Mouse (Mus musculus): ENCODE measurements around the gene Pcolce. TPM values are rescaled to one million over a fixed set of nuclear protein-coding genes. Genes with fewer than 3 reads are reported as not detected.
A peak's percentile ranks its signal among the peaks of the same experiment; 100 is the strongest.

The Pcolce gene
- polyA plus RNA-seq, 1 experiment from 2014 or later = 49.2 TPM

- H3K4me2 ChIP-seq = peak overlapping the region; percentile 95
- H3K4me3 ChIP-seq (ENCODE audit: low read depth, low read length) = peak overlapping the region; percentile 58
- peaks cover 3% of the 10 kb centered on the region; the same call in 1 of the 2 replicates for H3K36me3 ChIP-seq (ENCODE audit: control insufficient read depth, insufficient read depth, low read length)
- DNase-seq (ENCODE audit: low spot score) (peak; percentile 72), ATAC-seq (replicated peaks; ENCODE audit: low FRiP score) (peak; percentile 94)
- H3K4me1 ChIP-seq (replicated peaks; ENCODE audit: control insufficient read depth, insufficient read depth, low read length) = peaks cover 32% of the 10 kb centered on the region
- H3K27ac ChIP-seq (ENCODE audit: low read depth, low read length) = peak overlapping the region; percentile 91
- 31% methylated on average over 17 of the region's 17 CpGs for WGBS
- H3K9me3 ChIP-seq (ENCODE audit: control insufficient read depth, low read length) = no peaks in the 10 kb centered on the region
- H3K9ac ChIP-seq (ENCODE audit: low read depth, low read length) = peak overlapping the region; percentile 71
- no peaks in the 10 kb centered on the region for H3K27me3 ChIP-seq (replicated peaks; ENCODE audit: control insufficient read depth, insufficient read depth, low read length)
Measured at GRCm38 (mm10) chr5:137570691-137571586, 42.6 kb downstream of the Pcolce start.

GRCm38 (mm10) chr5:137570181-137570580 is 43.4 kb downstream of the Pcolce start:
- H3K4me1 ChIP-seq (replicated peaks; ENCODE audit: control insufficient read depth, insufficient read depth, low read length) = peaks cover 32% of the 10 kb centered on the region
- peak overlapping the region; percentile 91 for H3K27ac ChIP-seq (ENCODE audit: low read depth, low read length)
- peak overlapping the region; percentile 67 for H3K9ac ChIP-seq (ENCODE audit: low read depth, low read length)
- peak overlapping the region; percentile 95 for H3K4me2 ChIP-seq
- peak overlapping the region; percentile 58 for H3K4me3 ChIP-seq (ENCODE audit: low read depth, low read length)
- 25% methylated on average over 7 of the region's 7 CpGs for WGBS
- peak; percentile 49 for DNase-seq (ENCODE audit: low spot score)
- H3K36me3 ChIP-seq (ENCODE audit: control insufficient read depth, insufficient read depth, low read length) = peaks cover 3% of the 10 kb centered on the region; the same call in 1 of the 2 replicates
- ATAC-seq (replicated peaks; ENCODE audit: low FRiP score) = no peak
- no peaks in the 10 kb centered on the region for H3K27me3 ChIP-seq (replicated peaks; ENCODE audit: control insufficient read depth, insufficient read depth, low read length)
- H3K9me3 ChIP-seq (ENCODE audit: control insufficient read depth, low read length) = no peaks in the 10 kb centered on the region

- peak within 1 kb of the TSS; percentile 95 for H3K4me2 ChIP-seq
- 13% methylated on average over 9 of the region's 9 CpGs for WGBS
- H3K4me3 ChIP-seq (ENCODE audit: low read depth, low read length) = peak within 1 kb of the TSS; percentile 58
- ATAC-seq (replicated peaks; ENCODE audit: low FRiP score) (peak; percentile 82), DNase-seq (ENCODE audit: low spot score) (peak; percentile 84)
- H3K9ac ChIP-seq (ENCODE audit: low read depth, low read length) = peak within 1 kb of the TSS; percentile 67
- H3K27me3 ChIP-seq (replicated peaks; ENCODE audit: control insufficient read depth, insufficient read depth, low read length) = no peaks in the 10 kb centered on the region
- no peaks in the 10 kb centered on the region; the same call in 1 of the 2 replicates for H3K36me3 ChIP-seq (ENCODE audit: control insufficient read depth, insufficient read depth, low read length)
- peak within 1 kb of the TSS; percentile 91 for H3K27ac ChIP-seq (ENCODE audit: low read depth, low read length)
- no peaks in the 10 kb centered on the region for H3K9me3 ChIP-seq (ENCODE audit: control insufficient read depth, low read length)
- peaks cover 32% of the 10 kb centered on the region for H3K4me1 ChIP-seq (replicated peaks; ENCODE audit: control insufficient read depth, insufficient read depth, low read length)
Measured at GRCm38 (mm10) chr5:137569665-137570064, 43.9 kb downstream of the Pcolce start, which contains the start of gene Tfr2. Tfr2 (plus strand) TSS chr5:137569840.

GRCm38 (mm10) chr5:137569031-137569430 is 44.6 kb downstream of the Pcolce start:
- Histone ChIP-seq H3K9ac (ENCODE audit: low read depth, low read length) (0 out of 2 replicates have a peak overlapping the region, but pooled peaks have one; percentile 67), H3K27me3 (replicated peaks; ENCODE audit: control insufficient read depth, insufficient read depth, low read length) (no peaks in the 10 kb centered on the region), H3K27ac (ENCODE audit: low read depth, low read length) (peak overlapping the region; percentile 48; the same call in 1 of the 2 replicates), H3K4me1 (replicated peaks; ENCODE audit: control insufficient read depth, insufficient read depth, low read length) (peaks cover 25% of the 10 kb centered on the region), H3K4me2 (peak overlapping the region; percentile 95), H3K4me3 (ENCODE audit: low read depth, low read length) (peak overlapping the region; percentile 58), H3K9me3 (ENCODE audit: control insufficient read depth, low read length) (no peaks in the 10 kb centered on the region), H3K36me3 (ENCODE audit: control insufficient read depth, insufficient read depth, low read length) (no peaks in the 10 kb centered on the region)
- WGBS = 60% methylated on average over 12 of the region's 12 CpGs
- DNase-seq (ENCODE audit: low spot score) (no peak), ATAC-seq (replicated peaks; ENCODE audit: low FRiP score) (no peak)

- H3K4me2 ChIP-seq = no peak overlapping the region
- WGBS = 76% methylated on average over 8 of the region's 8 CpGs
- H3K4me1 ChIP-seq (replicated peaks; ENCODE audit: control insufficient read depth, insufficient read depth, low read length) = peaks cover 25% of the 10 kb centered on the region
- H3K36me3 ChIP-seq (ENCODE audit: control insufficient read depth, insufficient read depth, low read length) = no peaks in the 10 kb centered on the region
- no peak overlapping the region for H3K9ac ChIP-seq (ENCODE audit: low read depth, low read length)
- DNase-seq (ENCODE audit: low spot score) (no peak), ATAC-seq (replicated peaks; ENCODE audit: low FRiP score) (no peak)
- H3K27ac ChIP-seq (ENCODE audit: low read depth, low read length) = no peak overlapping the region; the same call in 1 of the 2 replicates
- no peaks in the 10 kb centered on the region for H3K9me3 ChIP-seq (ENCODE audit: control insufficient read depth, low read length)
- H3K4me3 ChIP-seq (ENCODE audit: low read depth, low read length) = no peak overlapping the region
- H3K27me3 ChIP-seq (replicated peaks; ENCODE audit: control insufficient read depth, insufficient read depth, low read length) = no peaks in the 10 kb centered on the region
Measured at GRCm38 (mm10) chr5:137568223-137568798, 45.3 kb downstream of the Pcolce start.

GRCm38 (mm10) chr5:137566416-137566815 is 47.2 kb downstream of the Pcolce start:
- H3K36me3 ChIP-seq (ENCODE audit: control insufficient read depth, insufficient read depth, low read length) = no peaks in the 10 kb centered on the region
- no peak overlapping the region for H3K9ac ChIP-seq (ENCODE audit: low read depth, low read length)
- 88% methylated on average over 5 of the region's 5 CpGs for WGBS
- H3K4me2 ChIP-seq = no peak overlapping the region
- DNase-seq (ENCODE audit: low spot score) (no peak), ATAC-seq (replicated peaks; ENCODE audit: low FRiP score) (no peak)
- peaks cover 21% of the 10 kb centered on the region for H3K4me1 ChIP-seq (replicated peaks; ENCODE audit: control insufficient read depth, insufficient read depth, low read length)
- no peak overlapping the region for H3K27ac ChIP-seq (ENCODE audit: low read depth, low read length)
- H3K27me3 ChIP-seq (replicated peaks; ENCODE audit: control insufficient read depth, insufficient read depth, low read length) = no peaks in the 10 kb centered on the region
- no peaks in the 10 kb centered on the region for H3K9me3 ChIP-seq (ENCODE audit: control insufficient read depth, low read length)
- no peak overlapping the region for H3K4me3 ChIP-seq (ENCODE audit: low read depth, low read length)

- Histone ChIP-seq H3K27me3 (replicated peaks; ENCODE audit: control insufficient read depth, insufficient read depth, low read length) (no peaks in the 10 kb centered on the region), H3K4me1 (replicated peaks; ENCODE audit: control insufficient read depth, insufficient read depth, low read length) (peaks cover 21% of the 10 kb centered on the region), H3K27ac (ENCODE audit: low read depth, low read length) (no peak overlapping the region), H3K9me3 (ENCODE audit: control insufficient read depth, low read length) (no peaks in the 10 kb centered on the region), H3K9ac (ENCODE audit: low read depth, low read length) (no peak overlapping the region), H3K4me3 (ENCODE audit: low read depth, low read length) (no peak overlapping the region), H3K4me2 (no peak overlapping the region), H3K36me3 (ENCODE audit: control insufficient read depth, insufficient read depth, low read length) (no peaks in the 10 kb centered on the region)
- DNase-seq (ENCODE audit: low spot score) (no peak), ATAC-seq (replicated peaks; ENCODE audit: low FRiP score) (no peak)
- WGBS = 75% methylated on average over 6 of the region's 6 CpGs
Measured at GRCm38 (mm10) chr5:137565744-137566143, 47.8 kb downstream of the Pcolce start.

GRCm38 (mm10) chr5:137562965-137563364 is 50.6 kb downstream of the Pcolce start:
- WGBS = 68% methylated on average over 10 of the region's 10 CpGs
- no peak for ATAC-seq (replicated peaks; ENCODE audit: low FRiP score)
- DNase-seq (ENCODE audit: low spot score) = no peak

More at GRCm38 (mm10) chr5:137562965-137563364, 50.6 kb downstream of the Pcolce start:
- no peaks in the 10 kb centered on the region for H3K9me3 ChIP-seq (ENCODE audit: control insufficient read depth, low read length)
- no peaks in the 10 kb centered on the region; the same call in 1 of the 2 replicates for H3K4me1 ChIP-seq (replicated peaks; ENCODE audit: control insufficient read depth, insufficient read depth, low read length)
- H3K4me2 ChIP-seq = no peak overlapping the region
- H3K36me3 ChIP-seq (ENCODE audit: control insufficient read depth, insufficient read depth, low read length) = no peaks in the 10 kb centered on the region
- H3K9ac ChIP-seq (ENCODE audit: low read depth, low read length) = no peak overlapping the region
- H3K4me3 ChIP-seq (ENCODE audit: low read depth, low read length) = no peak overlapping the region
- H3K27ac ChIP-seq (ENCODE audit: low read depth, low read length) = no peak overlapping the region
- peaks cover 3% of the 10 kb centered on the region; the same call in 1 of the 2 replicates for H3K27me3 ChIP-seq (replicated peaks; ENCODE audit: control insufficient read depth, insufficient read depth, low read length)

All from liver, embryonic 11.5 days (tissue).